Mouse (Mus musculus) c-Kit-negative CD71-positive TER-119-positive erythroid progenitor cells, embryonic 14.5 days (primary cell): ENCODE measurements around the gene Tnfrsf19.

Experiments used
- DNase-seq: peaks from one replicate; pipeline ENCODE4 v3.0.0-alpha.2; 2013; ENCODE audit warnings: low read depth, low spot score

The Tnfrsf19 gene

DNA sequence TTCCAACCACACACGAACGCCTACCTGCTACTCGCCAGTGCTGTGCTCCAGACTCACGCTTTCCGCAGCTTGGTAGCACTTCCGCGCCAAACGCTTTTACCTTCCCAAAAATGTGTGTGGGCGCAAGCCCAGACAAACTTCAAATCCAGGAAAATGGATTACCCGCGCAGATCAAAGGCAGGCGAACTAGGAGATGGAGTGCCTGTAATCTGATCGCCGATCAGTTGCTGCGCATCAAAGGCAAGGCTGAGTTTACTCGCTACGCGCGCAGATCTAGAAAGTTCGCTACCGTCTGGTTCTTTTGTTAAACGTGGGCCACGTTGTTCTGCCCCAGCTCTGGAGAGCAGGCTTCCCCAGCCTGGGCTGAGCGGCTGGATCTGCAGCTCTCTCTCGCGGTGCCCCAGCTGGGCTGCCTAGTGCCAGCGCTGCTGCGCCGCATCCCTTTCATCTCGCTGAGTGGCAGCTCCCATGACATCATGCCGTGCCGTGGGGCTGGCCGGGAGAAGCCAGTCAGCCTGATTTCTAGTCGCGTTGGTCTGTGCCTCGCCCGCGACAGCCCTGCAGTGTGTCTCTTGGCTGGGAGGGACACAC lies at the start of gene Tnfrsf19:
Tnfrsf19 (minus strand) TSS at position 400 of the 591 bp plus-strand sequence.
- no peak for DNase-seq

DNA sequence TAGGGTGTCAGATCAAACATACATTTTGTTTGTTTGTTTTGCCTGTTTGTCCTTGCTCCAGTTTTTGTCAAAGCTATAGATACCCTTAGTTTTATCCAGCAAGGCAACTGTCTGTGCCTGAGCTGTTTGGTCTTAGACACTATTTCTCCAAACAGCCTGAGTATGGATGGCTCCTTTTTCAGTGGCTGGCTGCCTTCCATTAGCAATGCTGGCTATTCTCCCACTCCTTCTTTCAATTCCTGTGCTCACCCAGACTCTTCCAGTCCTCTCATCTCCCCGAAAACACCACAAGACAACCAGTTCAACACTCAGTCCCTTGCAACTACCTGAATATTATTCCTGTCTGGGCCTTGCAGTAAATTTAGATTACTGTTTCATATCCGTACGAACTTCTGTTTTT lies 45.8 kb upstream of the Tnfrsf19 start:
- DNase-seq = no peak

DNA sequence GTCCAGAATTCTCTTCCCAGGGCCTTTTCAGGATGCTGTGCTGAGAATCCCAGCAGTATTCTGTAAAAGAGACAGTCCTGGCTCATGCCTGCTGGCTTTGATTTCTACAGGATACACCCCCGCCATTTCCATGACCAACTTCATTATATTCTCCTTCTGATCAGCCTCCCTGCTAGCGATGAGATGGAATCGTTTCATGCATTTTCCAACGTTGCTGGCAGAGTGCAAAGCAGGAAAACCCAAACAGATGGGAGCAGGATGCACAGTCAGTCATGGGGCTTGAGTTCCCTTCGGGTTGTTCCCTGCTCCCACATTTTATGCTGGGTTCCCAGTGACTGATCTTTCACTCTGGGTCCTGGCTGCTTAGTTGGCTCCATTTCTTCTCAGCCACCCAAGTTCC lies 44.7 kb upstream of the Tnfrsf19 start:
- no peak for DNase-seq

DNA sequence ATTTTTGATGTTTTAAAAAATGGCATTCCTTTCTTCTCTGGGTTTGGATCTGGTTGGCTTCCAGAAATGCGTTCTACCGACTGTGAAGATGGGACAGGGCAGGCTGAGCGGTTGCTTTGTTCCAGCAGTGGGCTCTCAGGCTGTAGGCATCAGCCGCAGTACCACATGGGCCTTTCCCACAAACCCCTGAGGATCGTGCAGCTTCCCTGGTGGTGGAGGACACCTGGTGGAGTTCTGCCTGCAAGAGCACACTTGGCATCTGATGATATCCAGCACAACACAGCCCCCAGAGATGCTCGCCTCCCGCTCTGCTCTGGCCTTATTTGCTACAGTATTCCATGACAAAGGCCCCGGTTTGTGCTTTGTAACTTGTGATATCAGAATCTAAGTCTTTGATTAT lies 41.9 kb upstream of the Tnfrsf19 start:
- no peak for DNase-seq

DNA sequence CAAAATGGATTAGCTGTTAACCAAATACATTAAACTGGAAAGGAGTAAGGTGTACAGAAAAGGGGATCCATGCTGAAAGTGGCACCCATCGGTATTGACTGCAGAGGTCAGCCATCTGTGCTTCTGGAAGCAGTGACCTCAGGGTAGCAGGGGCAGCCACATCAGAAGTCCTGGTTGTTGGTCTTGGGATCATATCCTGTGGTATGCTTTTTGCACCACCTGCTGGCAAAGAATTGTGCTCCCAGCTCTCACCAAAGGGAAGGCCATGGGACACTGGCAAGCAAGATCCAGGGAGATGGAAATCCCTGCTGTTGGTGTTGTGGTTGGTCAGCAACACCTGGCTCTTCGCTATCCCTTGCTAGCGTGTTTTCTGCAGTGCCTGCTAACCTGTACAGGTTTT lies 39.0 kb upstream of the Tnfrsf19 start:
- no peak for DNase-seq

DNA sequence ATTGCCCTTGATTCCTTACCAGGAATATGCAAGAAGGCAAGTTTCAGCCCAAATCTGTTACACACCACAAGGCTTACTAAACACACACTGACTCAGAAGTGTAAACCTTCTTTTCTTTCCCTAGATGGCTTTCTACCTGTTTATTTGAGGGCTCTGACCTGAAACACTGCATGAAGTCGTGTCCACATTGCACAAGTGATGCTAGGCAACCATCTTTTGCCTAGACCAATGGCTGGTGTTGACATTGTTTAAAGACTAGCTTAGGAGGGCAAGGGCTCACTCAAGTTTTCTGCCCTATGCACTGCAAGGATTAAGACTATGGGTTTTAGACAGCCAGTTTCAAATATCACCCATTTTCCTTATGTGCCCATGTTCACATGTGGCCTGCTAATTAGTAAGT lies 23.3 kb upstream of the Tnfrsf19 start:
- no peak for DNase-seq

DNA sequence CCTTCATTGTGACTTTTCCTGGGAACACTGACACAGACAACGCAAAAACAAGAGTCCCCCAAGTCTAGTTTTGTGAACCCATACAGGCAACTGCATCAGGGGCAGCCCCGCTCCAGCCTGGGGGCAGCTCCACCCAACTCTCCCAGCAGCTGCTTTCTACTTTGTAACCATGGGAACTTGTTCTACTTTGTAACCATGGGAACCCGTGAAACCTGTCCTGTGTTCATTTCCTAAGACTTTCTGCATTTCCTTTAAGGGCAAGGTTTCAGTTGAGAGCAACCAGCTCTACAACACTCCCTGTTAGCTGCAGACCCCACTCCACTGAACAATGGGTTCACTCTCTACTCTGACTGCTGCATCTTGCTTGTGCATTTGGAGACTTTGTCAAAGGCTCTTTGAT lies 15.4 kb upstream of the Tnfrsf19 start:
- no peak for DNase-seq

DNA sequence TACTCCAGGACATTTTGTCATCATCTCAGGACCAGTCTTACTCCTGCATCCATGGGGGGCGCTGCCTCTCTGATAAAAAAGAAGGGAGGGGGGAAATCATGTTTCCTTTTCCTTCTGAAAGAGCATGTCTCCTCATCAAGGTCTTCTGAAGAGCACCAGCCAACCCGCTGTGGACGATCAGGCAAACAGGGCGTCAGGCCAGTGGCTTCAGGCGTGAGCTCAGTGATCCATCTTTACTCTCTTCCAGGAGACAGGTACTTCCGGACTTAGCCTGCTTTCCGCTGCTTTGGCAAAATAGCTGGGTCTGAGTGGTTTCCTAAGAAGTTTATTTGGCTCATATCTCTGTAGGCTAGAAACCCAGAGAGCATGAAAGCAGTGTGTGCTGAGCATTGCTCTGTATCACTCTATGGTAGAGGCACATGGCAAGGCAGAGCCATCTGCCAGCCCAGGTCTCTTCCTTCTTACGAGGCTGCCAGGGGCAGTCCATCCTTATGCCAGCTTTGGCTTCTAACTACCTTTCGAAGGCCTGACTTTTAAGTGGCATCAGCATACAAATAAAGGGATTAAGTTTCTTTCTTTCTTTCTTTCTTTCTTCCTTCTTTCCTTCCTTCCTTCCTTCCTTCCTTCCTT lies 13.1 kb upstream of the Tnfrsf19 start:
- no peak for DNase-seq

DNA sequence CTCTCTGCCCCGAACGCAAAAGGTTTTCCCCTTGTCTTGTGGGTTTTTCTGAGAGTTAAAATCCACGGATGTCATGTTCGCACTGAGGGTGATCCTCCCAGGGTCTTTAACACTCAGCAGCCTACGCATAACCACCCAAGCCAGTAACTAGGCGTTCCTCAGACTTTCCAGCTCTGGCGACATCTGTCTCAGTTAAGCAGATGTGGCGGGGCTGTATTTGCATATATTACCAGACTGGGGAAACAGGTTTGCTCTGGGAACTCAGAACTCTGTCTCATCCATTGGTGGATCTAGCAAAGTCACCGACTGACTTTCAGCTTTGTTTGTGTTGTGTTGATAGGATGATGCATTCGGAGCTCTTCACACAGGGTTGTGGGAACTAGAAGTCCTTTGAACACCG lies 10.7 kb upstream of the Tnfrsf19 start:
- no peak for DNase-seq

DNA sequence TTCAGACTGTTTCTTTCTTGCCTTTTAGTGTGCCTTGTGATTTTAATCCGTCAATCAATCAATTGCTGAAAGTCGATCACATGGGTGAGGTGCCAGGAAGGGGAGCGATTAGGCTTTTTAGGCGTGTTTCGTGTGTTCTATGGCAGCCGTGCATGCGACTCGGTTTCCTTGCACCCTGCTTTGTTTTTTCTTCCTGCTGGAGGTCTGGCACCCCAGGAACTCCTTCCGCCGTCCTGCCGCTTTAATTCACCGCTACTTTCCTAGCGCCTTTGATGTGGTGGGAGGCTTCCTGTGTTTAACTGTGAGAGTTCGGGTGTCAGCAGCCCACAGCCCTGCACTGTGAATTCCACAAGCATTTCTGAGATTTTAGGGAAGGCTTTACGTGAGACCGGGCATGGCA lies 10.2 kb upstream of the Tnfrsf19 start:
- no peak for DNase-seq

DNA sequence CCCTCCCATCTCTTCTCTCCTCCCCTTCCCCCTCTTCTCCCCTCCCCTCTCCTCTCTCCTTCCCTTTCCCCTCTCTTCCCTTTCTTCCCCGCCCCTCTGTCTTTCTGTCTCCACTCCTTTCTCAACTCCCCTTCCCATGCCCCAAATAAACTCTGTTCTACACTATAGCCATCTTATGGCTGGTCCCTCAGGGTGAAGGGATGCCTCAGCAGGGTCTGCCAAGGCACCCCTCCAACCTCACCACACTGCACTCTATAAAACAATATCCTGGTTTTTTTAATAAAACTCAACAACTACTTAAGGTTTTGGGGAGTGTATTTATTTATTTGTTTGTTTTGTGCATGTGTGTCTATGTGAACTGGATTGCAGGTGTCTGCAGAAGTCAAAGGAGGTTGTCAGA lies 9.6 kb upstream of the Tnfrsf19 start:
- DNase-seq = no peak

DNA sequence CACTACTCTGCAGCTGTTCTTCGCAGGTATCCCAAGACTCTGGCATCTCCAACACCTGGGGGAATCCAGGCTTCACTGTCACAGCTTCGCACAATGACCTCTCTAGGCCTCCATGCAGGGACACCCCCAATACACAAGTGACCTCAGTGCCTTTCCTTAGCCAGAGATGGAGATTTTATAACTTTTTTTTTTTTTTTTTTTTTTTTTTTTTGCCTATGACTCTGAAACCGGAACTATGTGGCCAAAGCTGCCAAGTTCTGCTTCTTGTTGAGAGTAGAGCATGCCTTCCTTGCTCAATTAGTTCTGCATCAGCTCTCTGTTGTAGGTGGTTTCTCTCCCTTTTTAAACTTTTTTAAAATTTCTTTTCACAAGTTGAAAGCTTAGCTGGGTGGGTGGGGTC lies 5.9 kb upstream of the Tnfrsf19 start:
- no peak for DNase-seq

DNA sequence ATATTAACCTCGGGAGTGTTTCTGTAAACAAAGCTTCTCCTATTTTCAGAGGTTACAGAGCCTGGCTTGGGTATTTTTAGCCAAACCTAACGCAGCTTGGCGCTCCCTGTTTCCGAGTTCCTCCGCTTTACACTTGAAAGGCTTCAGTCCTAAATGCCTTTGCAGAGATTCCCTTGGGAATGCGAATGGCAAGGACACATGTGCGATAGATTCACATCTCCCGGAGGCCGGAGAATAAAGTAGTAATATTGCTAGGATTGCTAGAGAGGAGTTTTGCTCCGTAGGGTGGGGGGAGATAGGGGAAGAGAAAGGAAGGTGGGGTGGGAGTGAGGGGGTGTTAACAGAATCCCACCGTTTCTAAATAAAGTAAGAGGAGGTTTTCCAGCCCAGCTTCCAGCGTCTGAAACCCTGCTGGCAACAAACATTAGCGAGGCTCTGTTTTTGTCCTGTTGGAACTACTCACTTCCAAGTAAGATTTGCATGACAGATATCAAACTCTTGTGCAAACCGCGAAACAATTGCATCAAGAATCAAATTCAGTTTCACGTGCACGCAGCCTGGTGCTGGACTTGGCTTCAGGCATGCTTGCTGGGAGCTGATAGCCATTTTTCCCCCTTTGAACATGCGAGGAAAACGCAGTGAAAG lies 722 bp downstream of the Tnfrsf19 start:
- no peak for DNase-seq

DNA sequence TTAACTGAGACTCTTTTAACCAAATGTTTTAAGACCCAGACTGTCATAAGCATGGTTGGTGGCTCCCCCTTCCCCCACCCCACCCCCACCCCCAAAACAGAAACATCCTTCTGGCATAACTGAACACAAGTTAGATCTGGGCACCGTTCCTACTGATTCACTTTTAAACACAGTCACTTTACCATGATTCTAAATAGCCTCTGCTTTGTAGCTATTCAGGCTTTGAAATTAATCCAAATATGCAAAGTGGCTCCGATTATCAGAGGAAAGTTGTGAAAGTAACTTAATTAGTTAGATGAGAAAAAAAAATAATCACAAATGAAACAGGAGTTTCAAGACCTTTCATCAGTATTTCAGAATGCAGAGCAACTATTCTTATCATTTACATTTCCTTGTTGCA lies 2.0 kb downstream of the Tnfrsf19 start:
- DNase-seq = no peak

DNA sequence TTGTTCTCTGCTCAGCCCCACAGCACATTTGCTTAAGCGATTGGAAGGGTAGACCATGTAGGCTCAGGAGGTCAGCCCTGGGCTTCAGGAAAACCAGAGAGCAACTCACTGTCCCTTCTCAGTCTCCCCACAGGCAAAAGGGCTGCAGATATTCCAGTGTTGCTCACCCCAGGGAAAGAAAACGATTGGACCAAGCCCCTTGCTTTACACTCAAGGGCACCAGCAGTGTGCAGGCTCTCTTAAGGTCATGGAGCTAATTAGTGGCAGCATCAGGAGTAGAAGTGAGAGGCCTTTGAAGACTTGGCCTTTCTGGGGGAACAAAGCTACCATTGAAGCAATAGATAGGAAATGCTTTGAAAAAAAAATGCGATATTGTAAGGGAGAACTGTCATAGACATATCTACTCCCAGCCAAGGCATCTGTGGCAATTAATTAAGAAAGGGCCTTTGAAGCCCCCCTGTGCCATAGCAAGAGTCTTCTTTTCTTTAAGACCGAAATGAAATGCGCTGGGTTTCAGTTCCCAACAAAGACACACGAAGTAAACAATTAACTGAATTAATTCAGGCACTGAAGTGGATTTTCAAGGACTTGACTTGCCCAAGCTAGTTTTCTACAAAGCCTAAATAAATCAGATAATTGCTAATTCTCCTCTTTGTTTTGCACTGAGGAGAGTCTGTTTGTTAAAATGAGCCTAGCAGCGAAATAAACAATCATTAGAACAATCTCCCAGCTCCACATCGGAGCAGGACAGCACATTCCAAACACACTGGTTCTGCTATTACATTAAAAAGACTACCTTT lies 2.6 kb downstream of the Tnfrsf19 start:
- DNase-seq = no peak

DNA sequence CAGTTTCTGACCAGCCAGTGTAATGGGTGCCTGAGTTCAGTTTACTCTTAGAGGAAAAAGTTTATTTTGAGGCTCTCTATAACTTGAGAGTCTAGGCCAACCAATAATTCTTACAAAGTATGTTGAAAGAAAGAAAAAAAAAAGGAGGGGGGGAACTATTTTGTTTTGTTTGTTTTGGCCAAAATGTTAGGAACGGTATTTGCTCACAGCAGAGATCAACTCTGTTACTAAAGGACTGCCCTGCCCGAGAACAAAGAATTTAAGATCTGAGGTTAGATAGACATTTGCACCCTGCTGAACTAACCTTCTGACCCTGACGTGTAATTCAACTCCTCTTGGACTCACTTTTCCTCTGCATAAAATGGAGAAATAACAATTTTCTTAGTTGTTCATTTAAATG lies 4.0 kb downstream of the Tnfrsf19 start:
- no peak for DNase-seq

DNA sequence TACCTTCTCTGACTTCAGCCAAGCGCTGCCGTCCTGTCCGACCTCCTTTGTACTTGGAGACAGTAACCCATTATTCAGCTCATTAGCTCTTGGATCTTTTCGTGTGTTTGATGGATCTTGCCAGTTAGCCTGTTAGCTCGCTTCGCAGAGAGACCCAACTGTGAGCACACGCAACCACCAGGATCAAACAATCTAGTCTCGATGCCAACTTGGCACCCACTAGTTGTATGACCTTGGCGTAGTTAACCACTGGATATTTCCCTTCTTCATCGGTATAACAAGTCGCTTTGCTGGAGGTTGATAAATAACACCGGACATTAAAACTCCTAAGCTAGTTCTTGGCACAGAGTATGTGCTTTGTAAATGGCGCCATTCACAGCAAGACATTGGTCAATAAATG lies 6.1 kb downstream of the Tnfrsf19 start:
- DNase-seq = no peak

DNA sequence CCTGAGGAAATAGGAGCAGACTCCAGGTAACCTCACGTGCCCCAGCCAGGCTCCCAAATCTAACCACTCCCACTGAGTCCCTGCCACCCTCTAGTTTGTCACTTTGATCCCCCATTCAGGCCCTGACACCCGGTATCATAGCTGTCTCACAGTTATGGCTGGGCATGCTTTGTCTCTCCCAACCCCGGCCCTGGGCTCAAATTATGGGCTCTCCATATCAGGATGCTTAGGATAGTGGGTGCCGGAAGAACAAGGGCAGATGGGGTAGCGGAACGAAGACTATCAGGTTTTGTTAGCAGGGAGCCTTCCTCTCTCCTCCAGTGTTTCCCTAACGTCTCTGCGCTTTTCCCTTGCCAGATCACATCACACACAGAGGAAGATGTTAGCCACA lies 8.2 kb downstream of the Tnfrsf19 start:
- no peak for DNase-seq

DNA sequence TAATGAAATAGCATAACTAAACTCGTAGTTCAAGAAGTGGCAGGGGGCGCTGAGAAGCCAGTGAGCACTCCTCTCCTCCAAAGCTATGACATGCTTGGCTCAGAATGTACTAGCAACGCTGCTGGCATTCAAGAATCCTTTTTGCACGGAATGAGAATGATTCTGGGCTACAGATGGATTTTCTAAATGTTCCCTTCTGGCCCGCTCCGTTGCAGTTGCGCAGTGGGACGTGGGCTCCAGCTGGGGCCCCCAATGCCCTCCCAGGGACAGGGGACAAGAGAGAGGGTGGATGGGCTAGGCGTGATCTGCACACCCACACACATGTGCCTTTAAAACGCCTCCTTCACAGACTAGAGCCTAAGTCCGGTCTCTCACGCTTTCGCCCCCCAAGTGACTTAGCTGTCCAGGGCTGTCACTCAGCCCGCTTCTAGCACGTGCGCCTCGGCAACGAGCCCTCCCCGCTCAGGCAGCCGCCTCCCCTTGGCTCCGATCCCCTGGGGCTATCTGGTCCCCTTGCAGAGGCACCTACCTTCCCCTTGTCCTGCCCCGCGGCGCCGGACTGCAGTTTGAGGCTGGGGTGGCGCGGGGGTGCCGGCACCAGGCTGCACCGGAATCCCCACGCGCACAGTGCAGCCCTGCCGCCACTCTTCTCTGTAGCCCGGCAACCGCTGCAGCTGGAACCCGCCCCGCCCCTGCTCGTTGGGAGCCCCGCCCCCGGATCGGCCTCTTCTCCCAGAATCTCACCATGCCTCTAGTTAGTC lies 8.8 kb downstream of the Tnfrsf19 start:
- no peak for DNase-seq

DNA sequence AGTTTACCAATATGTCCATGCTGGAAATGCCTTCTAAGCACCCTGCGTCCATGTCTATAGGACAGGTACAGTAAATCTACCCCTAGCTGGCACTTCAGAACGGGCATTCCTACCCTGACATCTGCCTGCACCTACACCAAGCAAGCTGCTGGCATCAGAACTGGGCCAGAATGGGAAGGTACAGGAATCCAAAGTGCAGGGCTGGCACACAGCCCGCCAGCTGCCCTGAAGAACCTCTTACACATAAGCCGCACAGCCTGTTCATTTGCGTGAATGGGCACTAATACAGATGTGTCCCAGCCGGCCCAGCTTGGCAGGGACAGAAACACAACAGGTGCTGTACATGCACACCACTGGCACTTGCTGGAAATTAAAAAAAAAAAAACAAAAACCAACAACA lies 15.9 kb downstream of the Tnfrsf19 start:
- DNase-seq = no peak

DNA sequence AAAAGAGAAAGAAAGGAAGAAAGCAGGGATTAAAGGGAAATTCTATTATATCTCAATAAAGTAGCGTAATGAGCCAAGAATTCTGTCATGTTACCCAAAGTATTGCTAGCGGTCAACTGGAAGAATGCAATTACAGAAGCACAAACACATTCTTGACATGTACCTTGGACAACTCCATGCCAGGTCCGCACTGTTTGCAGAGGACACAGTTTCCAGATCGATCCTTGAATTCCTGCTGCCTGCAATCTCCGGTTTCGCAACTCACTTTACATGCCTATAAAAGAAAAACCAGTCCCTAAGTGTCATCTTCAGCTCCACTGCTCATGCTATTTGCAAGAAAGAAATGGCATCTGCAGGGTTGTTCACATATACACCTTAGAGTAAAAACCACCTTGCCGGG lies 22.3 kb downstream of the Tnfrsf19 start:
- no peak for DNase-seq

DNA sequence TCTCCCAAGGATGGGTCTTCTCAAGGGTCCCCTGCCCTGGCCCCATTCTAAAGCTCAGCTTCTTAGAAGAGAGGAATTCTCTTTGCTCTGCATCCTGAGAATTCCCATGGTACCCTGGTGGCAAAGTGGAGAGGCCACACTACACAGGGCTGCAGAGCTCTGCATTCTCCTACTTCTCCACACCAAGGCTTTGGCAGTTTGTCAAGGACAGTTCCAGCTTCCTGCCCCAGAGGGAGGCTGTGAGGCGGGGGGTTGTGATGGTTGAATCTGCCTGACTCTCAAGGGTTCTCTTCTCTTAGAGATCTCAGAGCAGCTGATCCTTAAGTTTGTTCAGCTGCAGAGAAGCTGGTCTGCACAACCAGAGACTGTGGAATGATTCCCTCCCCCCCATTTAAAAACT lies 23.9 kb downstream of the Tnfrsf19 start:
- DNase-seq = no peak
